Comparison of ENCODE assay signal across 9 mouse cellular contexts in genomic region chr1:192833586-192833985, GRCm38 (mm10). TPM values are rescaled to one million over a fixed set of nuclear protein-coding genes. Genes with fewer than 3 reads are reported as not detected.
DNase-seq lines count a peak whose midpoint lies in the region; ATAC-seq and TF ChIP-seq lines count a peak whose summit lies in the region.
"Had no signal": no experiment of that assay in that cellular context is flagged by ENCODE, and none has a peak within 500 bp of the region (broad histone marks: within the 10 kb centered on the region; RNA-seq: fewer than 3 reads in every experiment).

No protein-coding gene starts in this region.

- intact Hi-C loops in heart, adult 2 months (cut with DNase I), result no loop called here

- peak overlapping the region; percentile 90; the same call in 1 of the 2 replicates for H3K27ac ChIP-seq in stomach, embryonic 16.5 days (ENCODE audit: low read length)
- no peak overlapping the region for H3K27ac ChIP-seq in stomach, postnatal 0 days (replicated peaks)
- peak overlapping the region; percentile 91 for H3K27ac ChIP-seq in embryonic facial prominence, embryonic 15.5 days (replicated peaks)
- H3K27ac ChIP-seq in limb, embryonic 13.5 days, result peak overlapping the region; percentile 94
- H3K27ac ChIP-seq in heart, adult 2 months, result no peak overlapping the region

- H3K4me1 ChIP-seq in stomach, embryonic 16.5 days (ENCODE audit: control insufficient read depth, insufficient read depth, low read length), result peaks cover 28% of the 10 kb centered on the region
- H3K4me1 ChIP-seq in stomach, postnatal 0 days (replicated peaks; ENCODE audit: control insufficient read depth, insufficient read depth), result no peaks in the 10 kb centered on the region
- peaks cover 55% of the 10 kb centered on the region for H3K4me1 ChIP-seq in embryonic facial prominence, embryonic 15.5 days
- H3K4me1 ChIP-seq in limb, embryonic 13.5 days, result peaks cover 55% of the 10 kb centered on the region
- no peaks in the 10 kb centered on the region; the same call in 1 of the 2 replicates for H3K4me1 ChIP-seq in heart, adult 2 months (ENCODE audit: control insufficient read depth, insufficient read depth, low read length)

- no peak for TF ChIP-seq EP300 in stomach, postnatal 0 days (optimal IDR thresholded peaks at IDR 0.05)
- TF ChIP-seq EP300 in heart, adult 2 months (IDR thresholded peaks at IDR 0.05; ENCODE audit: insufficient read depth, low read depth, low read length), result no peak

- H3K36me3 ChIP-seq in stomach, embryonic 16.5 days (ENCODE audit: control insufficient read depth, insufficient read depth, low read length), result no peaks in the 10 kb centered on the region
- H3K36me3 ChIP-seq in stomach, postnatal 0 days (ENCODE audit: control insufficient read depth, insufficient read depth, low read length), result no peaks in the 10 kb centered on the region
- no peaks in the 10 kb centered on the region for H3K36me3 ChIP-seq in embryonic facial prominence, embryonic 15.5 days
- H3K36me3 ChIP-seq in limb, embryonic 13.5 days, result peaks cover 4% of the 10 kb centered on the region; the same call in 1 of the 2 replicates
- H3K36me3 ChIP-seq in heart, adult 2 months (ENCODE audit: control insufficient read depth, insufficient read depth, low read length), result no peaks in the 10 kb centered on the region

- H3K4me3 ChIP-seq in stomach, embryonic 16.5 days (replicated peaks; ENCODE audit: low read length), result no peak overlapping the region
- no peak overlapping the region for H3K4me3 ChIP-seq in stomach, postnatal 0 days (ENCODE audit: low read depth, low read length)
- H3K4me3 ChIP-seq in embryonic facial prominence, embryonic 15.5 days (replicated peaks), result no peak overlapping the region
- no peak overlapping the region for H3K4me3 ChIP-seq in limb, embryonic 13.5 days
- no peak overlapping the region for H3K4me3 ChIP-seq in heart, adult 2 months

- no peak for DNase-seq in stomach, postnatal 0 days (ENCODE audit: low spot score)
- peak; percentile 40 for DNase-seq in retina, embryonic 14.5 days (ENCODE audit: low spot score)
- no peak for DNase-seq in heart, adult 2 months
- DNase-seq: layer of hippocampus, postnatal 36 days had no signal

- peaks cover 5% of the 10 kb centered on the region; the same call in 1 of the 2 replicates for H3K27me3 ChIP-seq in stomach, embryonic 16.5 days (ENCODE audit: control insufficient read depth, insufficient read depth, low read length)
- H3K27me3 ChIP-seq in stomach, postnatal 0 days (ENCODE audit: control insufficient read depth, insufficient read depth, low read length), result no peaks in the 10 kb centered on the region
- peaks cover 6% of the 10 kb centered on the region; the same call in 1 of the 2 replicates for H3K27me3 ChIP-seq in embryonic facial prominence, embryonic 15.5 days
- peaks cover 7% of the 10 kb centered on the region; the same call in 1 of the 2 replicates for H3K27me3 ChIP-seq in limb, embryonic 13.5 days
- H3K27me3 ChIP-seq in heart, adult 2 months (ENCODE audit: control insufficient read depth, insufficient read depth, low read length), result no peaks in the 10 kb centered on the region

- H3K4me2 ChIP-seq in stomach, embryonic 16.5 days (ENCODE audit: low read depth, low read length), result no peak overlapping the region
- no peak overlapping the region for H3K4me2 ChIP-seq in stomach, postnatal 0 days (replicated peaks; ENCODE audit: low read depth)
- no peak overlapping the region for H3K4me2 ChIP-seq in embryonic facial prominence, embryonic 15.5 days (replicated peaks)
- H3K4me2 ChIP-seq in limb, embryonic 13.5 days (replicated peaks), result peak overlapping the region; percentile 79; the same call in 1 of the 2 replicates

- no peaks in the 10 kb centered on the region for H3K79me2 ChIP-seq in heart, adult 2 months (replicated peaks; ENCODE audit: control insufficient read depth, insufficient read depth, low read length)

- no peak for TF ChIP-seq CTCF in stomach, postnatal 0 days (IDR thresholded peaks at IDR 0.05; ENCODE audit: low read depth)
- no peak for TF ChIP-seq CTCF in heart, adult 2 months (IDR thresholded peaks at IDR 0.05)

- H3K9me3 ChIP-seq in stomach, embryonic 16.5 days (replicated peaks; ENCODE audit: control insufficient read depth, low read length), result no peaks in the 10 kb centered on the region
- H3K9me3 ChIP-seq in stomach, postnatal 0 days (ENCODE audit: control insufficient read depth, low read length), result no peaks in the 10 kb centered on the region
- no peaks in the 10 kb centered on the region for H3K9me3 ChIP-seq in embryonic facial prominence, embryonic 15.5 days (replicated peaks)
- H3K9me3 ChIP-seq in limb, embryonic 13.5 days, result no peaks in the 10 kb centered on the region

- 0 out of 2 replicates have a peak overlapping the region, but pooled peaks have one; percentile 6 for H3K9ac ChIP-seq in stomach, embryonic 16.5 days (ENCODE audit: low read length)
- no peak overlapping the region for H3K9ac ChIP-seq in stomach, postnatal 0 days (ENCODE audit: low read length)
- no peak overlapping the region for H3K9ac ChIP-seq in embryonic facial prominence, embryonic 15.5 days
- H3K9ac ChIP-seq in limb, embryonic 13.5 days, result peak overlapping the region; percentile 70; the same call in 1 of the 2 replicates
- H3K9ac ChIP-seq in heart, adult 2 months (ENCODE audit: low read depth, low read length), result no peak overlapping the region

- 42% methylated on average over 26 of the region's 26 CpGs for WGBS in stomach, embryonic 16.5 days
- WGBS in stomach, postnatal 0 days, result 57% methylated on average over 26 of the region's 26 CpGs
- 40% methylated on average over 26 of the region's 26 CpGs for WGBS in embryonic facial prominence, embryonic 15.5 days
- 20% methylated on average over 26 of the region's 26 CpGs for WGBS in limb, embryonic 13.5 days
- WGBS in heart, adult 2 months, result 76% methylated on average over 26 of the region's 26 CpGs

- no peak for TF ChIP-seq POLR2A in heart, adult 2 months (IDR thresholded peaks at IDR 0.05; ENCODE audit: insufficient read depth, low read depth, low read length)

- ATAC-seq in stomach, embryonic 16.5 days (ENCODE audit: insufficient read depth, low FRiP score), result no peak
- no peak for ATAC-seq in stomach, postnatal 0 days (ENCODE audit: low FRiP score, low TSS enrichment)
- no peak for ATAC-seq in embryonic facial prominence, embryonic 15.5 days (ENCODE audit: insufficient number of reproducible peaks, low FRiP score, low TSS enrichment, low read depth)
- ATAC-seq in limb, embryonic 13.5 days (ENCODE audit: low FRiP score, low read depth), result no peak
- ATAC-seq in erythroblast, adult 5-6 weeks (replicated peaks; ENCODE audit: low FRiP score, poor library complexity, severe bottlenecking), result no peak

RNA-seq across cellular contexts. Expression of gene Sertad4, which starts 22.0 kb away (rescaled TPM):
- 5.0 and 5.7 TPM in 2 replicates for polyA plus RNA-seq in stomach, embryonic 16.5 days (2015; fragmentation: Nextera tagmentation; extraction: Ambion mirVana)
- polyA plus RNA-seq in stomach, postnatal 0 days (2015; fragmentation: Nextera tagmentation; extraction: Ambion mirVana), result 5.7 and 6.6 TPM in 2 replicates
- 58.0 and 63.4 TPM in 2 replicates for polyA plus RNA-seq in embryonic facial prominence, embryonic 15.5 days (2015; fragmentation: Nextera tagmentation; extraction: Ambion mirVana)
- polyA plus RNA-seq in limb, embryonic 13.5 days (2015; fragmentation: Nextera tagmentation; extraction: Ambion mirVana), result 65.4 and 75.3 TPM in 2 replicates
- not detected in 2 replicates for total RNA-seq in erythroblast, adult 5-6 weeks (2015; ENCODE audit: low replicate concordance)
- total RNA-seq in erythroblast, adult 5-6 weeks (2017; ENCODE audit: low replicate concordance), result not detected in 2 replicates
- total RNA-seq in heart, adult 2 months (2021), result 1 to 10 TPM; 3.3 to 3.9 TPM
- 4.1 and 7.8 TPM in 2 replicates for polyA plus RNA-seq in heart, adult 2 months (2012; rRNA removed)
- total RNA-seq: megakaryocyte, adult 5-6 weeks had no signal

Comparison
In these comparisons a context has a peak if more than half of its experiments do, and no peak if none do; other contexts are left out.
1. H3K27ac ChIP-seq: peak in stomach, embryonic 16.5 days (single experiment), embryonic facial prominence, embryonic 15.5 days (single experiment) and limb, embryonic 13.5 days (single experiment); none in stomach, postnatal 0 days (single experiment) and heart, adult 2 months (single experiment).
2. H3K9ac ChIP-seq: peak in stomach, embryonic 16.5 days (single experiment) and limb, embryonic 13.5 days (single experiment); none in stomach, postnatal 0 days (single experiment), embryonic facial prominence, embryonic 15.5 days (single experiment) and heart, adult 2 months (single experiment).